Mouse (Mus musculus) heart, embryonic 14.5 days (tissue): ENCODE data around the gene Gm44511. TPM values are rescaled to one million over a fixed set of nuclear protein-coding genes. Genes with fewer than 3 reads are reported as not detected.

Source experiments
- ATAC-seq: fragments of 200-750 bp; cut with Nextera tagmentation; 2 replicates; pipeline ENCODE4 v1.8.0; 2017; ENCODE audit warnings: low read depth, moderate TSS enrichment; ENCODE audit not compliant: insufficient number of reproducible peaks, insufficient read depth, low FRiP score
- H3K27ac ChIP-seq, 2 experiments: fragments of 200-500 bp in 1 of 2; fragments of 300-500 bp in 1 of 2; sonication (generic) in 1 of 2; replicated peaks in 1 of 2; 2 replicates each; pipeline ENCODE4 v1.5.1; 2012 to 2014; ENCODE audit warnings: low read depth in 2 of 2, low read length in 2 of 2, control low read depth in 1 of 2, mild to moderate bottlenecking in 1 of 2, mixed read lengths in 1 of 2; ENCODE audit not compliant: control insufficient read depth in 1 of 2, insufficient read depth in 1 of 2
- H3K27me3 ChIP-seq: fragments of 300-500 bp; sonication (generic); 2 replicates; pipeline ENCODE4 v1.6.1; 2014; ENCODE audit warnings: mild to moderate bottlenecking, low read length, control low read depth; ENCODE audit not compliant: control insufficient read depth, insufficient read depth
- H3K36me3 ChIP-seq: fragments of 300-500 bp; sonication (generic); 2 replicates; pipeline ENCODE4 v1.6.1; 2014; ENCODE audit warnings: mild to moderate bottlenecking, control low read depth, low read length, mixed read lengths; ENCODE audit not compliant: control insufficient read depth, insufficient read depth
- H3K4me1 ChIP-seq, 2 experiments: fragments of 200-500 bp in 1 of 2; fragments of 300-500 bp in 1 of 2; sonication (generic) in 1 of 2; 2 replicates each; pipeline ENCODE4 v1.6.1; 2012 to 2014; ENCODE audit warnings: low read length in 2 of 2, control low read depth in 1 of 2, mixed read lengths in 1 of 2; ENCODE audit not compliant: control insufficient read depth in 2 of 2, insufficient read depth in 2 of 2
- H3K4me2 ChIP-seq: fragments of 300-500 bp; sonication (generic); 2 replicates; pipeline ENCODE4 v1.6.1; 2014; ENCODE audit warnings: mild to moderate bottlenecking, low read length
- H3K4me3 ChIP-seq, 2 experiments: fragments of 200-500 bp in 1 of 2; fragments of 300-500 bp in 1 of 2; sonication (generic) in 1 of 2; 2 replicates each; pipeline ENCODE4 v1.5.1; 2012 to 2014; ENCODE audit warnings: low read length in 2 of 2, mild to moderate bottlenecking in 2 of 2, control low read depth in 1 of 2, low read depth in 1 of 2, moderate library complexity in 1 of 2; ENCODE audit not compliant: control insufficient read depth in 1 of 2, insufficient read depth in 1 of 2
- H3K9ac ChIP-seq: fragments of 300-500 bp; sonication (generic); 2 replicates; pipeline ENCODE4 v1.6.1; 2014; ENCODE audit warnings: mild to moderate bottlenecking, low read length
- H3K9me3 ChIP-seq: fragments of 300-500 bp; sonication (generic); 2 replicates; pipeline ENCODE4 v1.6.1; 2016; ENCODE audit warnings: low read length, control low read depth; ENCODE audit not compliant: control insufficient read depth
- WGBS: fragments of 180-500 bp; shearing (Covaris S2); extraction: QIAGEN DNeasy Blood & Tissue Kit; methylation state at CpG from one replicate; pipeline ENCODE4 v1.1.7; 2014; 5-methylcytosine and 5-hydroxymethylcytosine counted together
- polyA plus RNA-seq: library from polyadenylated mRNA; unstranded; fragments of >200 nt; fragmentation: Nextera tagmentation; extraction: Ambion mirVana; gene quantifications from 2 replicates; pipeline ENCODE4 v1.2.1, GENCODE M21; 2014

The Gm44511 gene
- polyA plus RNA-seq, 1 experiment from 2014 or later, result not detected

GRCm38 (mm10) chr6:128836191-128836954, 10.3 kb upstream of the Gm44511 start:
- H3K9ac ChIP-seq, result no peak overlapping the region
- H3K27me3 ChIP-seq, result no peaks in the 10 kb centered on the region
- H3K27ac ChIP-seq, result no peak overlapping the region
- 78% methylated on average over 8 of the region's 8 CpGs for WGBS
- no peak for ATAC-seq
- H3K4me3 ChIP-seq, result no peak overlapping the region
- no peaks in the 10 kb centered on the region for H3K36me3 ChIP-seq
- H3K4me2 ChIP-seq, result no peak overlapping the region
- H3K4me1 ChIP-seq, result peaks cover 0 to 3% of the 10 kb centered on the region in 2 experiments; a peak in 1 of 4 replicates
- H3K9me3 ChIP-seq, result no peaks in the 10 kb centered on the region

- H3K4me2 ChIP-seq, result no peak overlapping the region
- no peak overlapping the region for H3K9ac ChIP-seq
- no peaks in the 10 kb centered on the region for H3K36me3 ChIP-seq
- H3K4me3 ChIP-seq, result no peak overlapping the region
- H3K9me3 ChIP-seq, result no peaks in the 10 kb centered on the region
- no peak overlapping the region for H3K27ac ChIP-seq
- H3K27me3 ChIP-seq, result no peaks in the 10 kb centered on the region
- peaks cover 0 to 3% of the 10 kb centered on the region in 2 experiments; a peak in 1 of 4 replicates for H3K4me1 ChIP-seq
- 57% methylated on average over 4 of the region's 4 CpGs for WGBS
- no peak for ATAC-seq
These were observed 9.5 kb upstream of the Gm44511 start for GRCm38 (mm10) chr6:128835571-128835970.

- H3K4me1 ChIP-seq, result 0 out of 4 replicates have a peak, but pooled peaks cover 0 to 3% of the 10 kb centered on the region in 2 experiments
These were observed 6.9 kb upstream of the Gm44511 start for GRCm38 (mm10) chr6:128833046-128833445.

GRCm38 (mm10) chr6:128829837-128830236, 3.7 kb upstream of the Gm44511 start:
- Histone ChIP-seq H3K4me2 (no peak overlapping the region), H3K27me3 (no peaks in the 10 kb centered on the region), H3K9ac (no peak overlapping the region), H3K36me3 (no peaks in the 10 kb centered on the region), H3K27ac (no peak overlapping the region), H3K4me3 (no peak overlapping the region), H3K9me3 (no peaks in the 10 kb centered on the region), H3K4me1 (no peaks in the 10 kb centered on the region)
- 58% methylated on average over 4 of the region's 4 CpGs for WGBS
- no peak for ATAC-seq

More at GRCm38 (mm10) chr6:128833046-128833445, 6.9 kb upstream of the Gm44511 start:
- ATAC-seq, result no peak
- 76% methylated on average over 10 of the region's 10 CpGs for WGBS
- Histone ChIP-seq H3K9me3 (no peaks in the 10 kb centered on the region), H3K27me3 (no peaks in the 10 kb centered on the region), H3K36me3 (no peaks in the 10 kb centered on the region), H3K4me2 (no peak overlapping the region), H3K27ac (no peak overlapping the region), H3K9ac (no peak overlapping the region), H3K4me3 (no peak overlapping the region)

GRCm38 (mm10) chr6:128826781-128827180, 666 bp upstream of the Gm44511 start:
- 67% methylated on average over 3 of the region's 3 CpGs for WGBS
- Histone ChIP-seq H3K27ac (no peak overlapping the region), H3K4me3 (no peak overlapping the region), H3K27me3 (no peaks in the 10 kb centered on the region), H3K4me2 (no peak overlapping the region), H3K4me1 (no peaks in the 10 kb centered on the region), H3K9ac (no peak overlapping the region), H3K36me3 (no peaks in the 10 kb centered on the region), H3K9me3 (no peaks in the 10 kb centered on the region)
- no peak for ATAC-seq

- no peak overlapping the region for H3K27ac ChIP-seq
- no peaks in the 10 kb centered on the region for H3K27me3 ChIP-seq
- no peak for ATAC-seq
- H3K9ac ChIP-seq, result no peak overlapping the region
- no peaks in the 10 kb centered on the region for H3K4me1 ChIP-seq
- H3K9me3 ChIP-seq, result no peaks in the 10 kb centered on the region
- no peak overlapping the region for H3K4me3 ChIP-seq
- no peak overlapping the region for H3K4me2 ChIP-seq
- 78% methylated on average over 4 of the region's 4 CpGs for whole genome bisulfite sequencing
- H3K36me3 ChIP-seq, result no peaks in the 10 kb centered on the region
These were observed 7.9 kb downstream of the Gm44511 start for GRCm38 (mm10) chr6:128818083-128818802.

GRCm38 (mm10) chr6:128808532-128808931, 17.6 kb downstream of the Gm44511 start:
- Histone ChIP-seq H3K27ac (no peak overlapping the region), H3K4me2 (no peak overlapping the region), H3K36me3 (no peaks in the 10 kb centered on the region), H3K27me3 (no peaks in the 10 kb centered on the region), H3K4me1 (no peaks in the 10 kb centered on the region), H3K4me3 (no peak overlapping the region), H3K9me3 (no peaks in the 10 kb centered on the region), H3K9ac (no peak overlapping the region)
- 87% methylated on average over 5 of the region's 5 CpGs for WGBS
- no peak for ATAC-seq
